Mouse (Mus musculus): Measurements from ENCODE around the gene Mogat1.
A peak's percentile ranks its signal among the peaks of the same experiment; 100 is the strongest.
"Not testable (repeated sequence)": the region's sequence is repeated elsewhere in the genome, so short reads cannot be mapped to it uniquely, and the experiment has no call there.

Gene Mogat1

GRCm38 (mm10) chr1:78537494-78538010, 26.8 kb downstream of the Mogat1 start:
- peak; percentile 8 for DNase-seq (ENCODE audit: low spot score)

DNA sequence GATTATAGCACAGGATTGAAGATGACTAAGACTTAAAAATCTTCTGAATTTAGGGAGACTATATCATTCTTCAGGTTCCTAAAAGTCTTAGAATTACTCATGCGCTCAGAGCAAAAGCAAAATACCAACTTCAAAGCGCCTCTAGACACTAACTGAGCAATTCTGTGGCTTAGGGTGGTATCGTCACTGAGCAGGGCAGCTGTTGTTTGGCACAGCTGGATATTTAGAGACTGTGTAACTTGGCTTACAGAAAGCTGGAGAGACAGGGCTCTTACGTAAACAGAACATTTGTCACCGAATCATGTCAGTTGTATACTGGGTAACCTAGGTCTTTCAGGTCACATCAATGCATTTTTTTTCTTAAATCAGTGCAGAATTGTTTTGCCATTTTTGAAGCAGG, 27.6 kb downstream of the Mogat1 start:
- DNase-seq (ENCODE audit: low spot score), result no peak

- DNase-seq (ENCODE audit: low spot score), result no peak
Measured at GRCm38 (mm10) chr1:78539166-78539565, 28.4 kb downstream of the Mogat1 start.

DNA sequence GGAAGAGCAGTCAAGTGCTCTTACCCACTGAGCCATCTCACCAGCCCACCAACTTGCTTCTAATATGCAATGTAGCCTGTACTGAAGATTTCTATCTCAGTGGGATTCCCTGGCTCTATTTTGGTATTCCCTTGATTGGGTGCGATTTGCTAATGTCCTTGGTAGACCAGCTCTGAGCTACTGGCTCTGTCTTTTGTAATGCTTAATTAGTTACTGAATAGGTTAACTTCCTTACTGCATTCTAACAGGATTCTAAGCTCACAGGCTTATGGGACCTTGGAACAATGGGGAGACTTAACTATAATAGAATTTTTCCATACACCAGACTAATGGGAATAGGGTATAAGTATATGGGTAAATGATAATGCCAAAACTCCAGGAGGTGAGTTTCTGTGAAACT, 32.8 kb downstream of the Mogat1 start:
- not testable (repeated sequence) for DNase-seq (ENCODE audit: low spot score)

DNA sequence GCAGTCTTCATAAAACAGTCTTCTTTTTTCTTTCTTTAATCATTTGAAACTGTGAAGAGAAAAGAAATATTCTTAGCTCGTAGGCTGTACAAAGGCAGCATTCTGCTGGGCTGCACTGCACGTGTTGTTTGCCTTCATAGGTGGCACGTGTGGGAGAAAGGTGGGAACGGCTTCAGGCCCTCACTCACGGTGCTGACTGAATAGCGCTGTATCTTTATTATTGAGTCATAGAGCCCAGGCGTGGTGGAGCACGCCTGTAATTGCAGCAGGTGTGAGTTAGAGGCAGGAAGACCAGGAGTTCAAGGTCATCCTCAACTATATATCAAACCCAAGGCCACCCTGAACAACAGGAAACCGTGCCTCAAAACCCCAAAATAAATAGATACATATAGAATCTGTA, 35.5 kb downstream of the Mogat1 start:
- DNase-seq (ENCODE audit: low spot score), result no peak

DNA sequence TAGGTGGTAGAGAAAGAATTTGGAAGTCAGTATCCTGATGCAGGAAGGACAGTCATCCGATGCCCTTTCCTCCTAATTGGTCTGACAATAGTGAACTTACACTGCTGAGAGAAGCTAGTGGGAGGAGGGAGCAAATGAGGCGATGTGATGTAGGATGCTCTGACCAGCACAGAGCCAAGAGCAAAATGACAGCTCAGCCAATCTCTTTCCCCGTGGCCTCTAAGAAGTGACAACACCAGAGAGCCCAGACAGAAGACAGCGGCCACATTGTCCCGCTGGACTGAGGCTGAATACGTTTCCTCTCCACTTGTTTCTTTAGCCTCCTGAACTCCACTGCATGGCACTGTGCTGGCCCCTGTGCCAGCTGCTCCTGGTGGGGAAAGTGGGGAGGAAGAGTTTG, 38.2 kb downstream of the Mogat1 start:
- no peak for DNase-seq (ENCODE audit: low spot score)

DNA sequence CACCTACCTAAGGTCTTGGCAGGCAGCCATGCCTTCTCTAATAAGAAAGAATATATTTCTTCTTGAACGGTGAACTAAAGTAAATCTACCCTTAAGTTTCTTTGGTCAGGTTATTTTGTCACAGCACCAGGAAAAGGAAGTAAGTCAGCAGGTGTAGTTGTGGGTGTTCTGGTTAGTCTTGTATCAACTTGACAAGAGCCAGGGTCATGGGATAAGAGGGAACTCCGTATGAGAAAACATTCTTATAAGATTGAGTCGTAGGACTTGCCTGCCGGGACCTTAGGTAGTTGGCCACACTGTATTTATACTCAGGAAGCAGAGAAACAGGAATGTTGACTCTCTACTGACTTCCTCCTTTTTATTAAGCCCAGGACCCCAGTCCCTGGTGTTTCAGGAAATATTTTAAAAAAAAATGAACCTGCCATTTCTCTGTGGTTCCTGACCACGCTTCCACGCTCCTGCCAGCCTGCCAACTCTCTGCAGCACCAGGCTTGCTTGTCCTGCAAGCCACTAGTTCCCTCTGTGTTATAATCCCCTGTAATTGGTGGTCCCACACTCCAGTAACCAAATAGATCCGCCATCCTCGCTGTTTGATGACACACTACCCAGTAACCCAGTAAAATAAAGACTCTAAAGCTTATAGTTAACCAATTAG, 43.3 kb downstream of the Mogat1 start:
- no peak for DNase-seq (ENCODE audit: low spot score)

DNA sequence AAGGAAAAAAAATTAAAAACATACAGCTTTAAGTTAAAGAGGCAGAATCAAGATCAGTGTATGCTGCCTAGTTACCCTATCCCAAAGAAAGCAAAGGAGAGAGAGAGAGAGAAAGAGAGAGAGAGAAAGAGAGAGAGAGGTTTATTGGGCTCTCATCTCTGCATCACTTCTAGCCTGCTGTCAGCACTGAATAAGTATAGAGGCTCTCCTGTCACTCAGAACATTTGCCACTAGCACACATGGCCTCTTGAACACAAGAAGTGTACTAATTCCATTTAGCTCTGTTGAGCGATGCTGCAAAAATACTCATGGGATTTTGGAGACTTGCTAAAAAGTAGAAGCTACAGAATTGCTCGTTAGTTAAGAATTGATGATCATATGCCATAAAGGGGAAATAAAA, 56.2 kb downstream of the Mogat1 start:
- DNase-seq (ENCODE audit: low spot score), result no peak

DNA sequence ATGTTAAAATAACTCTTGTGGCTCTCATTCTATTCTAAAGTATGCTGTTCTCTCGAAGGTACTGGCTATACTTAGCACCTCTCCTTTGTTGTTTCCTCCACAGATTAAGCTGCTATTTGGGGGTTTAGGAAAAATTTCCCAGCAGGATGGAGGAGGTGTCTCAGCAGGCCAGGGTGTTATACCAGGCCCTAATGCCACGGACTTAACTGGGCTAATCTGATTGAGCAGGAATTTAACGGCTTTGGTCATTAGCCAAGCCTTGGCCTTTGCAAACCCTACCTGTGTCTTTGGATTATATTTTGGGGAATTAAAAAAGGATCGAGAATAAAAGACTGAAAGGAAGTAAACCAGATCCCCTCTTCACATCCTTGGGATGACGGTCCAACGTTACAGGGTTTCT, 56.6 kb downstream of the Mogat1 start:
- DNase-seq (ENCODE audit: low spot score), result no peak

DNA sequence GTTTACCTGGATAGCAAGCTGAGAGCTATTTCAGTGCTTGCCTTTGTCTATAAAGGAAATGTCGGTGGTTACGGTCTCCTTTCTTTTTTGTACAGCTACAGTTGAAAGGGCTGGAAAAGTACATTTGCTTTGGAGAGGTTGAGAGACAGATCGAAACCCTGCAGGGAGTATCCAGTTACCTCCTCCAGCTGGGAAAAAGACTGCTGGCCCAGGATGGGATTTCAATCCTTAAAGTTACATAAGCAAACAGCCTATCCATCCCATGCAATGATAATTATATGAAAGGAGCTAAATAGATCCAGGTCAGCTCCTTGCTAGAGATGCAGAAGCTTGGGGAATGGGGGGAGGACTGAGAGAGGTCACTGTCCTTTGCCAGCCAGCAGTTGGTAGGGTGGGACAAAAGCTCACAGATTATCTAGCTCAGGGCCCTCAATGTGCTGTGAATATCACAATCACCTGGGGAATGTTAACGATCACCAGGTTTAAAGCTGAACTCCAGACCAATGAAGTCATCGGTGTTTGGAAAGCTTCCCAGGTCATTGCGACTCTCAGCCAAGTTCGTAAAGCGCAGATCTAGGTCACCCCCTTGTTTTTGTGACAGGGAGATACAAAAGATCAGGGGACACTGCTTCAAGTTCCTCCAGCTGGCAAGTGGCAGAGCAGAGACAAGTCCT, 57.2 kb downstream of the Mogat1 start:
- peak; percentile 4 for DNase-seq (ENCODE audit: low spot score)

GRCm38 (mm10) chr1:78569617-78570016, 58.8 kb downstream of the Mogat1 start:
- no peak for DNase-seq (ENCODE audit: low spot score)

- no peak for DNase-seq (ENCODE audit: low spot score)
Measured at GRCm38 (mm10) chr1:78585080-78585479, 74.3 kb downstream of the Mogat1 start.

DNA sequence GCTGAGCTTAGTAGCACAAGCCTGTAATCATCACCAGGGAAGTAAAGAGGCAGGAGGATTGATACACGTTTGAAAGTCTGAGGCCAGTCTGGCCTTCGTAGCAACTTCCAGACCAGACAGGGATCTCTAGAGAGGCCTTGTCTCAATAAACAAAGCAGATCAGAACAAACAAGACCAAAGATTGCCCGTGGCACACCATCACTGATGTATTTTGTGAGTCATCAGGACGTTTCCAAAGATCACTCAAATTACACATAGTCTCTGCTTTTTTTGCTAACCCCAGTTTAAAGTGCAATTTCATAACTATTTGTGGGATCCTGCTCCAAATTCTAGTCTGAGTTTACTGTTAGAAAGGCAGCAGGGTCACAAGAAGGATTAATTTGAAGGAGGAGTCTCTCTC, 76.2 kb downstream of the Mogat1 start:
- no peak for DNase-seq (ENCODE audit: low spot score)
